Mouse (Mus musculus): ENCODE measurements around the gene Ubald1. TPM values are rescaled to one million over a fixed set of nuclear protein-coding genes. Genes with fewer than 3 reads are reported as not detected.

The Ubald1 gene
- polyA plus RNA-seq, 1 experiment from 2014 or later, result 22.9 TPM

DNA sequence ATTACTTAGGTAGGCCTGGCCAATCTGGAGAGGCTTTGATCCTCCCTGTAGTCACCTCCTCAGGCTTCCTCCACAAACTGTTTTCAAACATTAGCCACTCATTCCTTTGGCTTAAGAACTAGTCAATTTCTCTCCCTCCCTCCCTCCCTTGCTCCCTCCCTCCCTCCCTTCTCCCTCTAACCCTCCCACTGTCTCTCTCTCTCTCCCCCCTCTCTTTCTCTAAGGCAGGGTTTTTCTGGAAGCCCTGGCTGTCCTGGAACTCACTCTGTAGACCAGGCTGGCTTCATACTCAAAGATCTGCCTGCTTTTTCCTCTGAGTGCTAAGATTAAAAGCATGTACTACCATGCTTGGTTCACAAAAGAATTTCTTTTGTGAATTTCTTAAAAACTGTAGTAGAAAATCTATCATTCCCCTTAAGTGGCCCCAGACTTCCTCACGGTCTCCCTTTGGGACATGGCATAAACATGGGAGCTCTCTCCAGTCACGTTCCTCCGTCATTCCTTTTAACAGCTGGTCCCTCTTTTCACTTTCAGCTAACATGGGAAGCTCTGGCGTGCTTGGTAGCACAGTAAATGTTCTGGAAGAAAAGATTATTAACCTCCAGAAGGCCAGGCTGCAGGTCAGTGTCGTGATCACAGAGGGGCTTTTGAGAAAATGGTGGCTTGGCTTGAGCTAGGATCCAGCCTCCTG is 29.0 kb downstream of the Ubald1 start:
- no peaks in the 10 kb centered on the region for H3K4me1 ChIP-seq (replicated peaks; ENCODE audit: control insufficient read depth, insufficient read depth, low read length)
- H3K27ac ChIP-seq (ENCODE audit: low read depth, low read length), result no peak overlapping the region; the same call in 1 of the 2 replicates
- no peak for ATAC-seq
- H3K36me3 ChIP-seq (ENCODE audit: control insufficient read depth, insufficient read depth), result no peaks in the 10 kb centered on the region
- TF ChIP-seq CTCF (IDR thresholded peaks at IDR 0.05; ENCODE audit: low read depth), result no peak
- WGBS, result 52% methylated on average over 5 of the region's 5 CpGs
- no peak overlapping the region for H3K4me3 ChIP-seq (ENCODE audit: low read depth, low read length)
- H3K9ac ChIP-seq (ENCODE audit: low read depth, low read length), result no peak overlapping the region
- H3K27me3 ChIP-seq (replicated peaks; ENCODE audit: control insufficient read depth, insufficient read depth, low read length), result no peaks in the 10 kb centered on the region
- H3K4me2 ChIP-seq (replicated peaks; ENCODE audit: low read depth), result no peak overlapping the region
- no peaks in the 10 kb centered on the region for H3K9me3 ChIP-seq (ENCODE audit: control insufficient read depth)

GRCm38 (mm10) chr16:4850361-4850760 is 29.8 kb downstream of the Ubald1 start:
- H3K9me3 ChIP-seq (ENCODE audit: control insufficient read depth), result no peaks in the 10 kb centered on the region
- no peaks in the 10 kb centered on the region for H3K27me3 ChIP-seq (replicated peaks; ENCODE audit: control insufficient read depth, insufficient read depth, low read length)
- no peak overlapping the region for H3K4me2 ChIP-seq (replicated peaks; ENCODE audit: low read depth)
- no peaks in the 10 kb centered on the region for H3K36me3 ChIP-seq (ENCODE audit: control insufficient read depth, insufficient read depth)
- H3K27ac ChIP-seq (ENCODE audit: low read depth, low read length), result no peak overlapping the region
- no peak for TF ChIP-seq CTCF (IDR thresholded peaks at IDR 0.05; ENCODE audit: low read depth)
- H3K4me1 ChIP-seq (replicated peaks; ENCODE audit: control insufficient read depth, insufficient read depth, low read length), result no peaks in the 10 kb centered on the region
- no peak overlapping the region for H3K9ac ChIP-seq (ENCODE audit: low read depth, low read length)
- ATAC-seq, result no peak
- 68% methylated on average over 7 of the region's 7 CpGs for WGBS
- no peak overlapping the region for H3K4me3 ChIP-seq (ENCODE audit: low read depth, low read length)

DNA sequence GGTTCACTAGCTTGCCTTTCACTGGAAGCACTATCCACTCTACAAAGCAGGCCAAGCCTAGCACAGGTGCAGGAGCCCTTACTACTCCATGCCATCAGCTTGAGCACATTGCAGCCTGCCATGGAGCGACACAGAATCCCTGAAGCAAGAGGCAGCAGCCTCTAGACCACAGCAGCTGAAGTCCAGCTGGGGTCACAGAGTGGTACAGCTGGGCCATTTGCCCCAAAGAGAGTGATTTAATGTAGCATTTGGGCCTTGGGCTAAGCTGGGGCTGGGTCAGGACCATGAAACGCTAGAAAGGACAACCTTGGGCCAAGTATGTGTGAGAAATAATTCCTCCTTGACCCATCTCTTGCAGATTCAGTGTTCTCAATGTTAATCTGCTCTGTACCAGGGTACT is 32.0 kb downstream of the Ubald1 start:
- no peak overlapping the region for H3K27ac ChIP-seq (ENCODE audit: low read depth, low read length)
- no peak overlapping the region for H3K4me2 ChIP-seq (replicated peaks; ENCODE audit: low read depth)
- no peak overlapping the region for H3K4me3 ChIP-seq (ENCODE audit: low read depth, low read length)
- H3K36me3 ChIP-seq (ENCODE audit: control insufficient read depth, insufficient read depth), result no peaks in the 10 kb centered on the region
- H3K4me1 ChIP-seq (replicated peaks; ENCODE audit: control insufficient read depth, insufficient read depth, low read length), result no peaks in the 10 kb centered on the region
- no peak for TF ChIP-seq CTCF (IDR thresholded peaks at IDR 0.05; ENCODE audit: low read depth)
- WGBS, result 93% methylated on average over 2 of the region's 2 CpGs
- H3K9me3 ChIP-seq (ENCODE audit: control insufficient read depth), result no peaks in the 10 kb centered on the region
- H3K9ac ChIP-seq (ENCODE audit: low read depth, low read length), result no peak overlapping the region
- no peaks in the 10 kb centered on the region for H3K27me3 ChIP-seq (replicated peaks; ENCODE audit: control insufficient read depth, insufficient read depth, low read length)
- no peak for ATAC-seq

DNA sequence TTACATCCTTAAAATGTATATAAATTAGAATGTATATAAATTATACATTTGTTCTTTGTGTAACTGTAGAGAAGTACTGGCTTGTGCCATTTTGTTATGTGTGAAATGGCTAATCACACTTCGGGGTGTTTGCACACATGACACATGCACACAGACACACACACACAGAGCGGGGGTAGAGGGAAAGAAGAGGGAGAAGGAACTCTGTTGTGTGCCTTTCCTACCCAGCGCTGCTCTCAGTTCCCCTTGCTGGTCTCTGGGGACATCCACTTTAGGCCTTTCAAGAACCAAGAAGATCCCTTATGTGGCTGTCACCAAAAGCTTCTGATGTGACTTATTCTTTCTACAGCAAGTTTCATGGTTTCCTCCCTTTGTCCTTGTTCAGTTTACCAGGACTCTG is 33.1 kb downstream of the Ubald1 start:
- no peak for ATAC-seq
- H3K36me3 ChIP-seq (ENCODE audit: control insufficient read depth, insufficient read depth), result no peaks in the 10 kb centered on the region
- H3K4me3 ChIP-seq (ENCODE audit: low read depth, low read length), result no peak overlapping the region
- no peaks in the 10 kb centered on the region for H3K9me3 ChIP-seq (ENCODE audit: control insufficient read depth)
- H3K27ac ChIP-seq (ENCODE audit: low read depth, low read length), result no peak overlapping the region
- no peak overlapping the region for H3K9ac ChIP-seq (ENCODE audit: low read depth, low read length)
- 85% methylated on average over 3 of the region's 3 CpGs for WGBS
- no peaks in the 10 kb centered on the region for H3K27me3 ChIP-seq (replicated peaks; ENCODE audit: control insufficient read depth, insufficient read depth, low read length)
- no peaks in the 10 kb centered on the region for H3K4me1 ChIP-seq (replicated peaks; ENCODE audit: control insufficient read depth, insufficient read depth, low read length)
- TF ChIP-seq CTCF (IDR thresholded peaks at IDR 0.05; ENCODE audit: low read depth), result no peak
- no peak overlapping the region for H3K4me2 ChIP-seq (replicated peaks; ENCODE audit: low read depth)

GRCm38 (mm10) chr16:4840231-4840630 is 39.9 kb downstream of the Ubald1 start:
- Histone ChIP-seq H3K27me3 (replicated peaks; ENCODE audit: control insufficient read depth, insufficient read depth, low read length) (no peaks in the 10 kb centered on the region), H3K9ac (ENCODE audit: low read depth, low read length) (no peak overlapping the region), H3K4me2 (replicated peaks; ENCODE audit: low read depth) (no peak overlapping the region), H3K36me3 (ENCODE audit: control insufficient read depth, insufficient read depth) (no peaks in the 10 kb centered on the region), H3K9me3 (ENCODE audit: control insufficient read depth) (no peaks in the 10 kb centered on the region), H3K4me1 (replicated peaks; ENCODE audit: control insufficient read depth, insufficient read depth, low read length) (no peaks in the 10 kb centered on the region), H3K4me3 (ENCODE audit: low read depth, low read length) (no peak overlapping the region), H3K27ac (ENCODE audit: low read depth, low read length) (no peak overlapping the region)
- no peak for ATAC-seq
- no peak for TF ChIP-seq CTCF (IDR thresholded peaks at IDR 0.05; ENCODE audit: low read depth)
- WGBS, result 57% methylated on average over 8 of the region's 8 CpGs

- Histone ChIP-seq H3K9ac (ENCODE audit: low read depth, low read length) (no peak overlapping the region), H3K36me3 (ENCODE audit: control insufficient read depth, insufficient read depth) (no peaks in the 10 kb centered on the region), H3K4me3 (ENCODE audit: low read depth, low read length) (no peak overlapping the region), H3K27me3 (replicated peaks; ENCODE audit: control insufficient read depth, insufficient read depth, low read length) (no peaks in the 10 kb centered on the region), H3K4me1 (replicated peaks; ENCODE audit: control insufficient read depth, insufficient read depth, low read length) (no peaks in the 10 kb centered on the region), H3K4me2 (replicated peaks; ENCODE audit: low read depth) (no peak overlapping the region), H3K27ac (ENCODE audit: low read depth, low read length) (no peak overlapping the region), H3K9me3 (ENCODE audit: control insufficient read depth) (no peaks in the 10 kb centered on the region)
- ATAC-seq, result no peak
- 82% methylated on average over 3 of the region's 3 CpGs for WGBS
- TF ChIP-seq CTCF (IDR thresholded peaks at IDR 0.05; ENCODE audit: low read depth), result no peak
Measured at GRCm38 (mm10) chr16:4839552-4839951, 40.6 kb downstream of the Ubald1 start.
